Mouse (Mus musculus): ENCODE data around the gene Dclk3.

GRCm38 (mm10) chr9:111391036-111391435, 47.8 kb upstream of the Dclk3 start:
- TF ChIP-seq POLR2A (IDR thresholded peaks at IDR 0.05; ENCODE audit: control insufficient read depth, low read depth, low read length): no peak
- no peak for TF ChIP-seq CTCF (IDR thresholded peaks at IDR 0.05; ENCODE audit: control insufficient read depth, insufficient read depth, insufficient replicate concordance, low read depth, low read length)
